Mouse (Mus musculus): ENCODE data around the gene Ncoa3.

DNA sequence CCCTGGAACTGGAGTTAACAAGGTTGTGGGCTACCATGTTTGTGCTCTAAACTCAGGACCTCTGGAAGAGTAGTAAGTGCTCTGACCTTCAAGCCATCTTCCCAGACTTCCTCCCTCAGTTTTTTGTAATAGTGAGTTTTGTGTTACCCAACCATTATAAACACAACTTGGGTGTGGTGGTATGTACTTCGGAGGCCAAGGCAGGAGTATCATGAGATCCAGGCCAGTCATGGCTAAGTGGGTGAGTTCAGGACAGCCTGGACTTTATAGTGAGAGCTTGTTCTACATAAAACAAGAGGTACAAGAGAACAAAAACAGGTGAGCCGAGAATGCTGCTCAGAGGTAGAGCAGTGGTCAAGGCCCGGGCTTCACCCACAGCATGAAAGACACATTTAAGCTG lies 35.4 kb downstream of the Ncoa3 start:
- TF ChIP-seq CTCF (IDR thresholded peaks at IDR 0.05; ENCODE audit: low read depth) (no peak), EP300 (IDR thresholded peaks at IDR 0.05; ENCODE audit: low read depth) (no peak)
